Mouse (Mus musculus): ENCODE results near the gene Cryba2. TPM values are rescaled to one million over a fixed set of nuclear protein-coding genes. Genes with fewer than 3 reads are reported as not detected.

Cryba2 gene
- polyA plus RNA-seq, 1 experiment: not detected

GRCm38 (mm10) chr1:74848946-74849345, 44.0 kb downstream of the Cryba2 start:
- DNase-seq: no peak
- H3K27me3 ChIP-seq (replicated peaks; ENCODE audit: control insufficient read depth, insufficient read depth, low read length): peaks cover 3% of the 10 kb centered on the region; the same call in 1 of the 2 replicates
- no peak overlapping the region for H3K27ac ChIP-seq (ENCODE audit: insufficient read depth, low read depth, low read length)
- WGBS: 39% methylated on average over 5 of the region's 5 CpGs
- no peak for TF ChIP-seq CTCF (conservative IDR thresholded peaks at IDR 0.05; ENCODE audit: insufficient read depth, insufficient read length, low read depth, low read length)
- no peak for TF ChIP-seq POLR2A (IDR thresholded peaks at IDR 0.05; ENCODE audit: low read depth, low read length)
- H3K4me1 ChIP-seq (ENCODE audit: control insufficient read depth, insufficient read depth, low read length): no peaks in the 10 kb centered on the region
- no peaks in the 10 kb centered on the region for H3K36me3 ChIP-seq (ENCODE audit: control insufficient read depth, insufficient read depth, low read length)
- no peak overlapping the region for H3K4me3 ChIP-seq (ENCODE audit: insufficient read depth, low read depth, low read length)

GRCm38 (mm10) chr1:74846341-74846740, 46.6 kb downstream of the Cryba2 start:
- Histone ChIP-seq H3K27ac (ENCODE audit: insufficient read depth, low read depth, low read length) (no peak overlapping the region), H3K27me3 (replicated peaks; ENCODE audit: control insufficient read depth, insufficient read depth, low read length) (no peaks in the 10 kb centered on the region; the same call in 1 of the 2 replicates), H3K4me1 (ENCODE audit: control insufficient read depth, insufficient read depth, low read length) (no peaks in the 10 kb centered on the region), H3K4me3 (ENCODE audit: insufficient read depth, low read depth, low read length) (no peak overlapping the region), H3K36me3 (ENCODE audit: control insufficient read depth, insufficient read depth, low read length) (no peaks in the 10 kb centered on the region)
- no peak for TF ChIP-seq CTCF (conservative IDR thresholded peaks at IDR 0.05; ENCODE audit: insufficient read depth, insufficient read length, low read depth, low read length)
- no peak for TF ChIP-seq POLR2A (IDR thresholded peaks at IDR 0.05; ENCODE audit: low read depth, low read length)
- DNase-seq: no peak
- 21% methylated on average over 9 of the region's 9 CpGs for WGBS

- H3K4me1 ChIP-seq (ENCODE audit: control insufficient read depth, insufficient read depth, low read length): no peaks in the 10 kb centered on the region
- DNase-seq: no peak
- no peaks in the 10 kb centered on the region for H3K36me3 ChIP-seq (ENCODE audit: control insufficient read depth, insufficient read depth, low read length)
- no peaks in the 10 kb centered on the region; the same call in 1 of the 2 replicates for H3K27me3 ChIP-seq (replicated peaks; ENCODE audit: control insufficient read depth, insufficient read depth, low read length)
- H3K4me3 ChIP-seq (ENCODE audit: insufficient read depth, low read depth, low read length): no peak overlapping the region
- TF ChIP-seq CTCF (conservative IDR thresholded peaks at IDR 0.05; ENCODE audit: insufficient read depth, insufficient read length, low read depth, low read length): no peak
- TF ChIP-seq POLR2A (IDR thresholded peaks at IDR 0.05; ENCODE audit: low read depth, low read length): no peak
- H3K27ac ChIP-seq (ENCODE audit: insufficient read depth, low read depth, low read length): no peak overlapping the region
- WGBS: 77% methylated on average over 5 of the region's 5 CpGs
These were observed 49.9 kb downstream of the Cryba2 start for GRCm38 (mm10) chr1:74843090-74843489.

Other genes starting within 250 kb of the Cryba2 start
- 11.2 and 15.2 TPM in 2 replicates for gene Ttll4, start 231.4 kb downstream of the Cryba2 start, polyA plus RNA-seq (2012; rRNA removed)
- gene Cyp27a1, start 179.6 kb downstream of the Cryba2 start, polyA plus RNA-seq (2012; rRNA removed): 31.7 and 34.6 TPM in 2 replicates
- gene Prkag3, start 143.9 kb downstream of the Cryba2 start, polyA plus RNA-seq (2012; rRNA removed): 2.9 TPM in 2 replicates
- 0.27 and 0.48 TPM in 2 replicates for gene Wnt6, start 121.3 kb downstream of the Cryba2 start, polyA plus RNA-seq (2012; rRNA removed)
- gene Wnt10a, start 101.6 kb downstream of the Cryba2 start, polyA plus RNA-seq (2012; rRNA removed): 1.2 TPM in 2 replicates
- gene Cdk5r2, start 38.2 kb downstream of the Cryba2 start, polyA plus RNA-seq (2012; rRNA removed): 0.14 and 0.31 TPM in 2 replicates
- not detected in 2 replicates for gene Fev, start 7.7 kb downstream of the Cryba2 start, polyA plus RNA-seq (2012; rRNA removed)
- gene Cfap65, start 42.5 kb upstream of the Cryba2 start, polyA plus RNA-seq (2012; rRNA removed): 1.6 and 2.4 TPM in 2 replicates
- 30.3 and 43.5 TPM in 2 replicates for gene Ihh, start 58.5 kb upstream of the Cryba2 start, polyA plus RNA-seq (2012; rRNA removed)
- gene Nhej1, start 232.1 kb upstream of the Cryba2 start, polyA plus RNA-seq (2012; rRNA removed): 2.9 and 4.2 TPM in 2 replicates
- 12.8 and 25.2 TPM in 2 replicates for gene Slc23a3, start 240.7 kb upstream of the Cryba2 start, polyA plus RNA-seq (2012; rRNA removed)
- gene Cnppd1, start 249.6 kb upstream of the Cryba2 start, polyA plus RNA-seq (2012; rRNA removed): 67.7 and 70.8 TPM in 2 replicates
- 225 and 237 TPM in 2 replicates for gene Retreg2, start 249.6 kb upstream of the Cryba2 start, polyA plus RNA-seq (2012; rRNA removed)